Mouse (Mus musculus) forelimb bud, embryonic 11.5 days (tissue): ENCODE data around the gene Ccdc149.

Experiments
- DNase-seq: peaks from one replicate; pipeline ENCODE4 v3.0.0-alpha.2; 2012; ENCODE audit warnings: low read depth, low spot score

The Ccdc149 gene

GRCm38 (mm10) chr5:52375847-52376246 is 95.5 kb downstream of the Ccdc149 start:
- no peak for DNase-seq

- DNase-seq = no peak
Measured at GRCm38 (mm10) chr5:52370901-52371300, 100.4 kb downstream of the Ccdc149 start.

- DNase-seq = no peak
Measured at GRCm38 (mm10) chr5:52367866-52368840, 103.2 kb downstream of the Ccdc149 start.

DNA sequence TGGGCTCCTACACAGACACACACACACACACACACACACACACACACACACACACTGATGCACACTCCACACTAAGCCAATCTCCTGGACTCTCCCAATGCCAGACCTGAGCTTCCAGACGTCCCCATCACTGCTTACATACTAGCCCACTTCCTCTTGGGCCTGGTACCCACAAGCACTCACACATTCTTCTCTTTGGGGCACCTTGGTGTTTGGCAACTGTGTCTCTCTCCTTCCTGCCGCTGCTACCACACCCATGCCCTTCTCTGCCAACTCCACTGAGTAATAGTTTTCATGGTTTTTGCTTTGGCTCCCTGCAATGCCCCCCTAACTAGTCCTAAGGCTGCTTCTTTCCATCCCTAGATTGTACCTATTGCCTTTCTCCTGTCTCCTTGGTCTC is 104.7 kb downstream of the Ccdc149 start:
- DNase-seq = no peak

GRCm38 (mm10) chr5:52365930-52366329 is 105.4 kb downstream of the Ccdc149 start:
- no peak for DNase-seq

DNA sequence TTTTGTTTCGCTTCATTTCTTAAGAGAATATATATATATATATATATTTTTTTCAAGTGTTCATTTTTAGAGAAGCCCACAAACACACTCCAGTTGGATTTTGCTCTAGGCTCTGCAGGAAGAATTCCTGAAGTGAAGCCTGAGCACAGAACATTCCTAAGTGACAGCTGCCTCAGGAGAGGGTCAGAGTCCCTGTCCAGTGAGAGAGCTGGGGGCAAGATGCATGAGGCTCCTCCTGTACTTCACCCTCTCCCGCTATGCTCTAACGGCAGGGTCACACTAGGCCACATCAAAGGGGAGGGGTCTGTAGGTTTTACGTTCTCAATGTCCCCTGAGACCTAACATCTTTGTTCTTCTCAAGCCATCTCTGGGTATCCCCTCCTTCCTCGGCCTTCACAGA is 106.8 kb downstream of the Ccdc149 start:
- DNase-seq = no peak

DNA sequence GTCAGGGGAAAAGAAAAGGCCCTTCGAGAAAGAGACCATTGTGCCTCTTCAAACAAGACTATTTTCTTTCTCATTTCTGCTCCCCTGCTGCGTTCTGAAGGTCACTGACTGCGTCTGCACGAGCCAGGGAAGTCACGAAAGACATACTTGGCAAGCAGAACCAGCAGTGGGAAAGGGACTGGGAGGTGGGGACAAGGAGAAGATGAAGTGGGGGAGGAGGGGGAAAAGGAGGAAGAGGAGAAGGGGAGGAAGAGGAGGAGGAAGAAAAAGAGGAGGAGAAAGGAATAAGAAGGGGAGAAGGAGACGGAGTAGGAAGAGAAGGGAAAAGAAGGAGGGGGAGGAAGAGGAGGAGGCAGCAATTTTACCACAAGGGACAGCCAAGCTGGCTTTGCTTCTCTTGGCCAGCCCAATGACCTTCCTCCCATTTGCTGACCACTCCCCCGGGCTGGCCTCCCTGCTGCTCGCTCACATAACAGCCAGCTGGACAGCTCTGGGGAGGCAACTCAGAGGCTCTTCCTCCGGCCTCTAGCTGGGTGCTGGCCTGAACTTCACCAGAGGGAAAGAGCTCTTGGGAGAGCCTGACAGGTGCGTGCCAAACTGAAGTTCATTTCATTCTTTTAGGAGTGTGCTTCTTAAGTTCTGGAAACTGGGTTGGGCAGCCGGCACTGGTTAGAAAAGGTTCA is 107.7 kb downstream of the Ccdc149 start, which contains the start of gene Sod3:
TSS of gene Sod3 (plus strand) at position 324 of the 683 bp plus-strand sequence.
- no peak for DNase-seq

- DNase-seq = no peak
Measured at GRCm38 (mm10) chr5:52362776-52363467, 108.4 kb downstream of the Ccdc149 start.

GRCm38 (mm10) chr5:52360286-52361049 is 110.9 kb downstream of the Ccdc149 start:
- no peak for DNase-seq

DNA sequence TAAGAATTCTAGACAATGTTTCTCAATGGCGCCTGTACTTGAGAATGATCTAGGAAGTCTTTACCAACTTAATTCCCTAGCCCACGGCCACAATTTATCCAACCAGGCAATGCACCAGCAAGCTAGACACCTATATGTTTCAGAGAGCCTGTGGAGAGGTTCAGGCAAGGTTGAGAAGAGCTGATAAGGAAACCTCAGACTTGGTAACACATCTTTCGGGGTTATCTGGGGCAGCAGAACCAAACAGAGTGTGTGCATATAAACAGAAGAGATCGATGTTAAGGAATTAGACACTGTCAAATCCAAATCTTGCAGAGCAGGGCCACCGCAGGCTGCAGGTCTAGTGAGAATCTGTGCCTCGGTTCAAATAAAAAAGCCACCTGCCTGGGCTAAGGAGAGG is 113.2 kb downstream of the Ccdc149 start:
- DNase-seq = no peak

DNA sequence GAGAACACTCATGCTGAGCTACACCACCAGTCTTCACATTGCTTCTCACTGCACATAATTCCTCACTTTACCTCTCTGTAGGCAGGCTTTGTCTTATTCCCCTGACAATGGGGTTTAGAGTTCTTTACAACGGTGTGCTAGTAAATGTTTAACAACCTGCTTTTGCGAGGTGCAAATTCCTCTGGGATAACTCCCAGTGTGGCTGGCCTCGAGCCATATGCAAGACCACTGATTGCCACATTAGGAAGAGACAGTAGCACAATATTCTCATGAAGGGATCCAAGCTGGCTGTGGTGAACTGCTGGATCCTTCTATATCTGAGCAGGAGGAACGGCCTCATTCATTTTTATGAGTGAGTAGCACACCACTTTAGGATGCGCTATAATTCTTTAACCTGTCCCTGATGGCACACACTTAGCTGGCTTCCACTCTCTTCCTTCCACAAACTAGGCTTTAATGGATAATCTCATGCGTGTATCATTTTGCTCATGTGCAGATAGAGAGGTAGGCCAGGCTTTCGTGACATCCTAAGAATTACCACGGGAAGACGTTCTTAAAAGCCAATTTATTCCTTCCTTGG is 114.1 kb downstream of the Ccdc149 start:
- peak; percentile 36 for DNase-seq

DNA sequence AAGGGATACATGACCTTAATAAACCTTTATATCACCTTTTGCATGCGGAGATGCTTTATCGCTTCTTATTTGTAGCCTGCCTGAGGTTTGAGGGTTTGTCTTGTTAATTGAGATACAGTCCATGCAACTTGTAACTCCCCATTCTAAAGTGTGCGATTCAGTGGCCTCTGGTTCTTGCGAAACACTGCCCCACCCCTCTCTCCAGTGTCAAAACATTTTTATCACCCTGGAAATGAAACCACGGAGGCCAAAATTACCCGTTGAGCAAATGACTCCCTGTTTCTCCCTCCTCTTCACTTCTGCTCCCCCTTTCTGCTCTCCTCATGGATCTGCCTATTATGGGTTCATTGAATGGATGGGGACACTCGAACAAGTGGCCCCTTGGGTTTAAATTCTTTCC is 115.7 kb downstream of the Ccdc149 start:
- no peak for DNase-seq

DNA sequence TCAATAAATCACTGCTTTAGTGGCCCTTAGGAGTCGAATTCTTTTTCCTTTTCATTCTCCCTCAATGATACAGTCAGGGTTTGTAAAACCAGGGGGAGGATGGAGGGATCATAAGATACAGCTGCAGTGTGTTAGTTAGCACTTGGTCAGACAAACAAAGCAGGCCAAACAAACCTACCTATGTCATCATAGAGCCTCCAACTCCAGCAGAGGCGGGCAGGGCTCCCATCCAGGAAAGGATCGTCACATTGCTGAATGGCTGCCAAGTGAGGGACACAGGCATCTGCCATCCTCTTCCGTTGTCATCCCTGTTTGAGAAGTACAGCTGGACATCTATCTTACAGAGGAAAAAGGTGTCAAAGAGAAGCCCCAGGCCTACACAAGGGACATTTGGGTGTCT is 116.9 kb downstream of the Ccdc149 start:
- DNase-seq = no peak

DNA sequence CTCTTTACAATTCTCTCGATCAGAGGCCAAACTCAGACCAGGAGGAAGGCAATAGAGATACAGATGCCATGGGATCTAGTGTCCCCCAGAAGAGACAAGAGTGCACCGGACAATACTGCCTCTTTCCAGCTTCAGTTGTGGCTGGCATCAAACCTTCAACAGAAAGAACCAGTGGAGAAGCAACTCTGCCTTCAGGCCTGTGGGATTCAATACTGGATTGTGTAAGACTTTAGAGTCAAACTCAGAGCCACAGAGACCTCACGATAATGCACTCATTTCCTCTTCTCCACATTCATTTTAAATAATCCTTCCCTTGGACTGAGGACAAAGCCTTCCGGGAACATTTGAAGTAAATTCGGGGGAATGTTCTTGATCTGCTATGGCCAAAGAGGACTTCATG is 118.6 kb downstream of the Ccdc149 start:
- DNase-seq = no peak

- DNase-seq = no peak
Measured at GRCm38 (mm10) chr5:52351561-52351960, 119.8 kb downstream of the Ccdc149 start.

GRCm38 (mm10) chr5:52350451-52350850 is 120.9 kb downstream of the Ccdc149 start:
- DNase-seq = no peak

DNA sequence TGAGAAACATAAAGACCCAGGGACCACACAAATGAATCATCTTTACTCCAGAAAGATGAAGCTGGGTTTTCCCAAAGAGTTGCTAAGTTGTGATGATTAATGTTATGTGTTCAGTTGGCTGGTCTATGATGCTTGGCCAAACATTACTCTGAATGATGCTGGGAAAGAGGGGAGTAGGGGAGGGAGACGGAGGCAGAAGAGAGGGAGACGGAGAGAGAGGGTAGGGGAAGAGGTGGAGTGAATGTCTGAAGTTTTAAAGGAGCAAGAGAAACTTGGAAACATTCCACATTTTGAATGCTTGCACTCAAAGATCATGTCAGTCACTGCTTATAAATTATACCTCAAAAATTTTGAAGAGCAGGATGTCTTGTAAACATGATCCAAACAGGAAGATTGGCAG is 124.4 kb downstream of the Ccdc149 start:
- no peak for DNase-seq

DNA sequence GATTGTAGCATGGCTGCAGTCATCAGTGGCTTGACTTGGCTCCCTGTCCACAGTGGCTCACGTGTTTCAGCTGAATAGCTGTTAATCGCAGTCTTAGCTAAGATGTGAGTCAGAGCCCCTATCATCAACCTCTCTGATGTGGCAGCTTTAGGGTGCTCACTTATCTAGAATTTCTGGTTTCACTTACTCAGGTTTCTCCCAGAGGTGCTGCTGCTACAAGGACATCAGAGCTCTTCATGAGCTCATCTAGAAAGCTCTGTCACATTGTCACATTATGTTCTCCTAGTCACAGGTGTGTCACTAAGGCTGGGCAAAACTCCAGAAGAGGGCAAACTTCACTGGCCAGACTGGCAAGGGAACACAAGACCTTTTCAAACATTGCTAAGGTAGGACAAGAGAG is 132.2 kb downstream of the Ccdc149 start:
- DNase-seq = no peak

- DNase-seq = no peak
Measured at GRCm38 (mm10) chr5:52335590-52335989, 135.7 kb downstream of the Ccdc149 start.

GRCm38 (mm10) chr5:52332120-52332519 is 139.2 kb downstream of the Ccdc149 start:
- DNase-seq = no peak
